Mouse (Mus musculus) neutrophil, adult 83 days (primary cell): ENCODE data around the gene Olfr675. TPM values are rescaled to one million over a fixed set of nuclear protein-coding genes. Genes with fewer than 3 reads are reported as not detected.

ENCODE experiments used
- total RNA-seq, 2 experiments: library from RNA; stranded (reverse); gene quantifications; one replicate each; pipeline ENCODE4 v1.2.4; 2023

Olfr675 gene
- total RNA-seq = not detected

DNA sequence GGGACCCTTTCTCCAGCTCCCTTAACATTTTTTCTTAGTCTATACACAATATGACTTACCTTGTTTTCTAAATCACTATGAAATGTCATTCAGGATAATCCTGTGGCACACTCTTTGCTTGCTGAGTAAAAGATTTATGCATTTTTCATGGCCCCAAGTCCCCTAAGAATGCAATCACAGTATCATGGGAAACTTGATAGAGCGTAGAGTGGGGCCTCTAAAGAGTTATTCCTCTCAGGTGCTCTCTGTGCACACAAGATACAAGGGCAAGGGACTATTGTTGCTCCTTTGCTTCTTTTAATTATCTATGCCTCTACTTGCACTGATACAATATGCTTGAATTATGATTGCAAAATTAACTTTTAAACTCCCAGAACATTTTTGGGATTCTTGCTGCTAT is at the start of gene Olfr675:
Gene Olfr675 (minus strand): TSS at position 101 of the 400 bp plus-strand sequence.

DNA sequence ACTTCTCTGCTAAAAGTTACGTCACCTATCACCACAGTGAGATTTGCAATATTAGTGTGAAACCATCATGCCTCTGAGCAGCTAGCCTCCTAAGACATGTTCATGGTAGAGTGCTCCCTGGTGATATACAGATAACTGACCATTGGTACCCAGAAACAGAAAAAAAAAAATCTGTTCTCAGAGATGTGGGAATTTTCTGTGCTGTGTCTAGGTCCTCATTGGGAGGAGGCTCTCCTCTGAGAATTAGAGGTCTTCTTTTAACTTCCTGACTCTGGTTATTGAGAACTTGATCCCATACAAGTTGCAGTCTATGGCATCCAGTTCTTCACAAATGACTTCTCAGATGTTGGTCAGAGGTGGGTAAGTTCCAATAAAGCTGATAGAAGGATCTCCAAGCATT is 35.9 kb upstream of the Olfr675 start, which contains the start of gene Olfr678:
Gene Olfr678 (plus strand): TSS at position 301 of the 400 bp plus-strand sequence.

DNA sequence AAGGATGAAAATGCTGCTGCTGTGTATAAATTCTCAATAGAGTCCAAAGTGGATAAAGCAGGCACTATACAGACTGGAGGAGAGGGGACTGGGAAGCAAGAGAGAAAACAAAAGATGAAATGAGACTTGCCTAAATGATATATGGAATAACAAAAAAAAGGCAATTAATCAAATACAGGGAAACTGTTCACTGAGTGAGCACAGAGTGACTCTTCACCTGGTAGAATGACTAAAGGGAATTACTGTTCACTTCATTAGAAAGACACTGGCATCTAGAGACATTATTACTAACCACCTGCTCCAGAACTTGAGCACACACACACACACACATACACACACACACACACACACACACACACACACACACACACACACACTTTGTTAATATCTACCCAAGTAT is 4.1 kb upstream of the Olfr675 start, which contains the start of gene Olfr676:
Gene Olfr676 (plus strand): TSS at position 301 of the 400 bp plus-strand sequence.

DNA sequence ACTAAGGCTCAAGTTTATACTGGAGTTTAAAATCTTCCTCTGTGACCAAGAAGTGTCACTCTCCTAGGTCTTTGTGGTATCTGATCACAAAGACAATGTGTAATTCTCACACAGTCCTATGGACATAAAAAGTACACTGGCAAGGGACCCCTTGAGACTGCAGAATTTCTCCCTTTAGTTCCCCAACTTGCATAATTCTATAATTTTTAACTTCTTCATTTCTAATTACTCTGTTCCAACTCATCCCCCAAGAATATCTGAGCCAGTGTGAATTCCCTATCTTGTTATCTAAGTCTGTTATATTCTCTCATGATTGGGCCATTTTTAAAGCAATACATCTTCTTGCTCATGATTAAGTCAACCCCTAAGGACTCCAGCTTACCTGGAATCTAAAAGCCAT is 26.3 kb downstream of the Olfr675 start, which contains the start of gene Olfr672:
Gene Olfr672 (minus strand): TSS at position 101 of the 400 bp plus-strand sequence.

DNA sequence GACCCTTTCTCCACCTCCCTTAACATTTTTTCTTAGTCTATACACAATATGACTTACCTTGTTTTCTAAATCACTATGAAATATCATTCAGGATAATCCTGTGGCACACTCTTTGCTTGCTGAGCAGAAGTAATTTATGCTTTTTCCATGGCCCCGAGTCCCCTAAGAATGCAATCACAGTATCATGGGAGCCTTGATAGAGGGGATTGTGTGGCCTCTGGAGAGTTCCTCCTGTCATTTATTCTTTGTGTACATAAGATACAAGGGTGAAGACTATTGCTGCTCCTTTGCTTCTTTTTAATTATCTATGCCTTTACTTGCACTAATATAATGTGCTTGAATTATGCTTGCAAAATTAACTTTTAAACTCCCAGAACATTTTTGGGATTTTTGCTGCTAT is 49.2 kb downstream of the Olfr675 start, which contains the start of gene Olfr671:
Gene Olfr671 (minus strand): TSS at position 101 of the 400 bp plus-strand sequence.

Other genes starting within 250 kb of the Olfr675 start
- not detected for gene Usp17lb, start 185.9 kb downstream of the Olfr675 start, total RNA-seq
- gene Usp17la, start 171.5 kb downstream of the Olfr675 start, total RNA-seq = under 1 TPM in 1 of 2 experiments, not detected in 1; 0.13 TPM
- gene Olfr665, start 150.4 kb downstream of the Olfr675 start, total RNA-seq = not detected
- gene Olfr666, start 132.5 kb downstream of the Olfr675 start, total RNA-seq = not detected
- not detected for gene Olfr667, start 107.0 kb downstream of the Olfr675 start, total RNA-seq
- not detected for gene Olfr668, start 100.4 kb downstream of the Olfr675 start, total RNA-seq
- not detected for gene Olfr669, start 94.2 kb downstream of the Olfr675 start, total RNA-seq
- gene Olfr670, start 65.8 kb downstream of the Olfr675 start, total RNA-seq = not detected
- gene Olfr671, start 49.3 kb downstream of the Olfr675 start, total RNA-seq = not detected
- not detected for gene Olfr672, start 26.4 kb downstream of the Olfr675 start, total RNA-seq
- gene Olfr676, start 4.2 kb upstream of the Olfr675 start, total RNA-seq = not detected
- gene Olfr677, start 22.9 kb upstream of the Olfr675 start, total RNA-seq = not detected
- gene Olfr678, start 36.0 kb upstream of the Olfr675 start, total RNA-seq = not detected
- gene Olfr679, start 52.7 kb upstream of the Olfr675 start, total RNA-seq = not detected
- gene Olfr680-ps1, start 64.4 kb upstream of the Olfr675 start, total RNA-seq = not detected
- gene Olfr681, start 88.4 kb upstream of the Olfr675 start, total RNA-seq = not detected
- gene Olfr683, start 118.6 kb upstream of the Olfr675 start, total RNA-seq = not detected
- not detected for gene Olfr684, start 135.2 kb upstream of the Olfr675 start, total RNA-seq
- gene Olfr685, start 157.6 kb upstream of the Olfr675 start, total RNA-seq = not detected
- gene Olfr686, start 179.0 kb upstream of the Olfr675 start, total RNA-seq = not detected